Mouse (Mus musculus): ENCODE results near the gene Ccdc9.

DNA sequence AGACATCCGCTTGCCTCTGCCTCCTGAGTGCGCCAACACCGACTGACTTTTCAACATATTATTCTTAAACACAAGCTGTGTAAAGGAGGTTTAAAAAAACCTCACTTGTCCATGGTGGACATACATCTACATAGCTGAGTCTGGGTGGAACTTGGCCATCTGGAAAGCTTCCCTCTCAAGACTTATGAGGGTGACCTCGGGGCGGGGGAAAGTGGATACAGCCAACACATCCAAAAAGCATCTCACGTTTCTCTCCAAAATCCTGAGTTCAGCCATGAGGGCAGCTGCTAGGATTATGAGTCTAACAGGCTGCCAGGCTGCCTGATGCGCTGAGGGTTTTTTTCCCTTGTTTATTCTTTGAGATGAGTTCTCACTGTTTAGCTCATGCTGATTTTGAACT is 38.1 kb upstream of the Ccdc9 start:
- TF ChIP-seq POLR2A (IDR thresholded peaks at IDR 0.05; ENCODE audit: insufficient read depth, low read depth, low read length), result no peak
- no peak for TF ChIP-seq CTCF (IDR thresholded peaks at IDR 0.05; ENCODE audit: insufficient read depth, low read depth, low read length)
